Mouse (Mus musculus) spleen, adult 2 months (tissue): ENCODE data around the gene Slc41a3.

Experiments
- CTCF ChIP-seq: fragments of 200-500 bp; IDR thresholded peaks from 2 replicates; pipeline ENCODE4 v1.5.1; 2011; ENCODE audit warnings: mild to moderate bottlenecking, inconsistent platforms; ENCODE audit not compliant: insufficient read depth, insufficient read length, insufficient replicate concordance; ENCODE audit errors: extremely low read depth
- POLR2A ChIP-seq: fragments of 200-500 bp; IDR thresholded peaks from 2 replicates; pipeline ENCODE4 v1.6.1; 2011; ENCODE audit warnings: low read depth, low read length, inconsistent platforms

DNA sequence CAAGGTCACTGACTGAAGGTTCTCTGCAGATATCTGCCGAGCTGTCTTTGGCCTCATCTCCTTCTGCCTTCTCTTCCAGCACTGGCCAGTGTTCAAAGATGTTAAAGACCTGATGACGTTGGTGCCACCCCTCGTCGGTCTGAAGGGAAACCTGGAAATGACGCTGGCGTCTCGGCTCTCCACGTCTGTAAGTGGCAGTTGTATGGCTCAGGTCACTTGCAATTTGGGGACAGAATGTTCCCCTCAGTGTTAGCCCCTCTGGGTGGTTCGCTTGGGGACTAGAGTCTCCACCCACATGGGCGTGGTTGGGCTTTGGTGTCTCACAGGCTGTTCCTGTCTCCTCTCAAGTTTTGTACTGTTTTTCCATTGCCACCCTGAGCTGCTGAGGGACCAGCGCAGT, 20.2 kb downstream of the Slc41a3 start:
- TF ChIP-seq CTCF (no peak), POLR2A (no peak)
